Mouse (Mus musculus) testis, adult 2 months (tissue): ENCODE data around the gene Nudt8.

Source experiments
- CTCF ChIP-seq: fragments of 200-500 bp; IDR thresholded peaks from 2 replicates; pipeline ENCODE4 v1.5.1; 2012; ENCODE audit warnings: low read depth, mild to moderate bottlenecking, inconsistent platforms, low read length, moderate library complexity; ENCODE audit not compliant: control insufficient read depth, insufficient read depth, insufficient replicate concordance
- POLR2A ChIP-seq: fragments of 200-500 bp; IDR thresholded peaks from 2 replicates; pipeline ENCODE4 v1.6.1; 2012; ENCODE audit warnings: low read depth, mild to moderate bottlenecking, inconsistent platforms, low read length, moderate library complexity; ENCODE audit not compliant: control insufficient read depth

DNA sequence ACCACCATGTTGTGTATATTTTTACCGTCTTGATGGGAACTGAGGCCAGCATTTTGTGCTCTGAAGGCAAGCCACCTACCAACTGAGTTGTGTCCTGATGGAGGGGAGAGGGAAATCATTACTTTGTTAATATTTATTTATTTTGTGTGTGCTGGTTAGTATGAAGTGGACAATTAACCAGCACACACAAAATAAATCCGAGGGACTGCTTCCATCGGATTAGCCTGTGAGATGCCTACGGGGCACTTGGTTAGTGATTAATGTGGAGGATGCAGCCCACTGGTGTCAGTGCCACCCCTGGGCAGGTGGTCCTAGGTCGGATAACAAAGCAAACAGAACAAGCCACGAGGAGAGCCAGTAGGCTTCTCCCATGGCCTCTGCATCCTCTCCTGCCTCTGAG is 5.4 kb upstream of the Nudt8 start:
- TF ChIP-seq POLR2A (no peak), CTCF (no peak)
